Mouse (Mus musculus): ENCODE measurements around the gene Gramd1a.
A peak's percentile ranks its signal among the peaks of the same experiment; 100 is the strongest.

The Gramd1a gene

GRCm38 (mm10) chr7:31155296-31156033, at the start of gene Gramd1a:
Gramd1a (minus strand) TSS chr7:31155896.
- DNase-seq (ENCODE audit: low read depth in 2 of 2, low spot score in 2 of 2), result no peak

GRCm38 (mm10) chr7:31195591-31196307, 40.1 kb upstream of the Gramd1a start:
- DNase-seq (ENCODE audit: low read depth in 2 of 2, low spot score in 2 of 2), result no peak

GRCm38 (mm10) chr7:31184711-31185110, 29.0 kb upstream of the Gramd1a start:
- no peak for DNase-seq (ENCODE audit: low read depth in 2 of 2, low spot score in 2 of 2)

DNA sequence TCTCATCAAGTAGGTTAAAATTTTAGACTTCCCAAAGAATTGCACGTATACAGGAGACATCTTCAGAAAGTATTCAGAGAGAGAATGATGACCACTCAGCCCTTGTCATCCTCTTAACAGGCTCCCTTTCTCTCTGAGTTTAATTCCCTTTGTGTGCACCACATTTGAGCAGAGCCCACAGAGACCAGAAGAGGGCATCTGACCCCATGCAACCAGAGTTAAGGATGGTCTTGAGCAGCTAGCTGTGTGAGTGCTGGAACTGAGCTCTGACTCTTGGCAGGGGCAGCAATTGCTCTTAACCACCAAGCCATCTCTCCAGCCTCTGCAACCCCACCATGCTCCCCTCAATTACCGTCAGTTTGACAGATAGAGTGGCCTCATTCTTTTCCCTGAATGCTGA, 27.2 kb upstream of the Gramd1a start:
- DNase-seq (ENCODE audit: low read depth in 2 of 2, low spot score in 2 of 2), result no peak

GRCm38 (mm10) chr7:31176886-31177763, 21.4 kb upstream of the Gramd1a start:
- peak; percentile 70 to 83 for DNase-seq (ENCODE audit: low read depth in 2 of 2, low spot score in 2 of 2)

DNA sequence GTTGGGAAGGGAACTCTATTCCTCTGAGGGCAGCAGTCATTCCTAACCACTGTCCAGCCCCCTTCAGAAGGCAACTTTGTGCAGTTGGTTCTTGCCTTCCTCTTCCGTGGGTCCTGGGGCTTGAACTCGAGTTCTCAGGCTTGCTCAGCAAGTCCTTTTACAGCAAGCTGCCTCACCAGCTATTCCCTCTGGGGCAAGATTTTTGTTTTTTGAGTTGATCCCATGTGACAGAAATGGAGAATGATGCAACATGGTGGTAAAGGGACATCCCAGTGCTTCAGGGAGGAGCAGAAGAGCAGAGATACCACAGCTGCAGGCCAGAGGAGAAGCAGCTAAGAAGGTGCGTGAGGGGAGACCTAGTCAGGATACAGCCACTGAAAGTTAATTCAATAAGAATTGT, 19.4 kb upstream of the Gramd1a start:
- DNase-seq (ENCODE audit: low read depth in 2 of 2, low spot score in 2 of 2), result no peak

DNA sequence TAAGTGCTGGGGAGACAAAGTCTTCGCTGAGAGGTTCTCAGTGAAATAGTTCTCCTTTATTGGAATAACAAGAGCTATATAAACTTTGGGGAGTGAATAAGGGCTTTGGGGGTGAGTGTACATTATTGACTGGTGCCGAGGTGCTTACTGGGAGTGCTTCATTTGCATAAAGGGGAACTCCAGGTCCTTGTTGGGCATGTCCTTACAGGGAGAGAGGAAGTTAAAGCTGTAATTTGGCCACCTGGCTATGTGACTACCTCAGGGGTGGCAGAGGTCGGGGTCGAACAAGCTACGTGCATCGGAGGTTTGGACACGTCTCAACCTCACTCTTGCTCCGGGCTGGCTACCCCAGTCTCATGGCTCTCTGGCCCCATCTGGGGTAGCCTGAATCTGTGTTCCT, 18.8 kb upstream of the Gramd1a start:
- DNase-seq (ENCODE audit: low read depth in 2 of 2, low spot score in 2 of 2), result no peak

DNA sequence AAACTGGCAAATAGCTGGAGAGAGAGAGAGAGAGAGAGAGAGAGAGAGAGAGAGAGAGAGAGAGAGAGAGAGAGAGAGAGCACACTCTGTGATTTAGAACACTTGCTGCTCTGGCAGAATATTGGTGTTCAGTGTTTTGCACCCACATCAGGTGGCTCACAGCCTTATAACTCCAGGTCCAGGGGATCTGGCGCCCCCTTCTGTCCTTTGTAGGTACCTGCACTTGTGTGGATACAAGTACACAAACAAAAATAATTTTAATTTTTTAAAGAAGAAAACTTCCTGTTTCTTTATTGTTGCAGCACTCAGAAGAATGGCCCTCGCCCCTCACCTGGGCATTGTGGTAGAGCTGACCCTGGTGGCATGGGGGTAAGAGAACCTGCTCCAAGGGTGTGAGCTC, 16.5 kb upstream of the Gramd1a start:
- peak; percentile 71 to 74 for DNase-seq (ENCODE audit: low read depth in 2 of 2, low spot score in 2 of 2)

DNA sequence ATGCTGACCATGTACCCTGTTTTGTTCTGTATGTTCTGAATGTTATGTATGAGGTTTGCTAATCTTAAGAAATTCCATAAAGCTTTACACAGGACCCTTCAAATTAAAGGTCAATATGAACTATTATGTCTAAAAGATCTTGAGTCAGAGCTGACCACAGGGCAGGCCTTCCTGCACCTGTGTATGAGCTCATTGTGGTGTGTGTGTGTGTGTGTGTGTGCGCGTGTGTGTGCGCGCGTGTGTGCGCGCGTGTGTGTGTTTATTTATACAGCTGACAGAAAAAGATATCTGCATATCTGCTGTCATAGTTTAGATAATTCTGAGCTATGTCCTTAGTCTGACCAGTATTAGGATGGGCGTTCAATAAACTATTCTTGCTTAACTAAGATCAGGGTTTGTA, 14.8 kb upstream of the Gramd1a start:
- DNase-seq (ENCODE audit: low read depth in 2 of 2, low spot score in 2 of 2), result no peak

DNA sequence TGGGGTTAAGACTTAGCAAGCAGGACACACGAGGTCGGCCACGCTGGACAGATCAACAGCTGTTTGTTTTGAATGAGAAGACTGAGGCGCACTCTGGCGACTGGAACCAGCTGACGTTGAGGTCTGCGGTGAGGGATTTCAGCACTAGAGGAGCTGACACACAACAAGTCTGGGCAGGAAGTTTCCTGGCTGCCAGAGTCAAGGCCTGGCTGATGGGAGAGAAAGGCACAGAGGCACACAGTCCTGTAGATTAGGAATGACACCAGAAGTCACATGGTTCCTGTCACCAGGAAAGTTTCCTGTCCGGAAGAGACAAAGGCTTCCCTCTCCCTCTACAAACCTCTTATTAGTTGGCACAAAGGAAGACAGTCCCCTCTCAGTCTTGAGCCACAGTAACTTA, 12.7 kb upstream of the Gramd1a start:
- DNase-seq (ENCODE audit: low read depth in 2 of 2, low spot score in 2 of 2), result peak in 1 of 2 experiments; percentile 74

- DNase-seq (ENCODE audit: low read depth in 2 of 2, low spot score in 2 of 2), result no peak
Measured at GRCm38 (mm10) chr7:31164748-31165147, 9.1 kb upstream of the Gramd1a start.

GRCm38 (mm10) chr7:31163666-31164577, 8.2 kb upstream of the Gramd1a start:
- no peak for DNase-seq (ENCODE audit: low read depth in 2 of 2, low spot score in 2 of 2)

DNA sequence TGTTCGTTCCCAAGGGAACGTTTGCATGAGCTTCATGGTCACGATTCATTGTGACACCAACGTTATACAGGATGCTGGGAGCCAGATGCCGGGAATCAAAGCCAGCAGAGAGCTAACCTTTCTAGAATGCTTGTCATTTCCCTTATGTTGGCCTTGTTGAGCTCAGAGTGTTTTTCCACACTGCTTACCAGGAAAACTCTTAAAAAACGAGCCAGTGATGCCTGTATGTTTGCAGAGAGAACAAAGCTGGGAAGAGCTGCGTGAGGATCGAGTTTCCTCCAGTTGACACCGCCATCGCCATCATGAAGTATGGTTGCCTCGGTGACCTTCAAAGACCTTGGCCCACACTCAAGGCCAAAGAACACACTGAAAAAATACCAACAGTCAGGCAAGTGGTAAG, 6.6 kb upstream of the Gramd1a start:
- DNase-seq (ENCODE audit: low read depth in 2 of 2, low spot score in 2 of 2), result no peak

DNA sequence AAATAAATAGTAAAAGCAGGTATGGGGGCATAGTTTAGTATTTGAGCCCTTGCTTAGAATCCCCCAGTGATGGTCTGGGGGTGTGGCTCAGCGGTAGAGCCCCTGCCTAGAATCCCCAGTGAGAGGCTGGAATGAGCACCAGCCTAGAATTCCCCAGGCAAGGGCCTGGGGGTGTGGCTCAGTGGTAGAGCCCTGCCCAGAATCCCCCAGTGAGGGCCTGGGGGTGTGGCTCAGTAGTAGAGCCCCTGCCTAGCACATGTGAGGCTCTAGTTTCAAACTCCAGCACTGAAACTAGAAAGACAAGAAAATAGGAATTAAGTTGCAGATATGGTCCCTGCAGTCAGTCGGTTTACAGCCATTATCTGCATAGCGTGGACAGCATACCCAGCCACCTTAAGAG, 6.1 kb upstream of the Gramd1a start:
- DNase-seq (ENCODE audit: low read depth in 2 of 2, low spot score in 2 of 2), result no peak

DNA sequence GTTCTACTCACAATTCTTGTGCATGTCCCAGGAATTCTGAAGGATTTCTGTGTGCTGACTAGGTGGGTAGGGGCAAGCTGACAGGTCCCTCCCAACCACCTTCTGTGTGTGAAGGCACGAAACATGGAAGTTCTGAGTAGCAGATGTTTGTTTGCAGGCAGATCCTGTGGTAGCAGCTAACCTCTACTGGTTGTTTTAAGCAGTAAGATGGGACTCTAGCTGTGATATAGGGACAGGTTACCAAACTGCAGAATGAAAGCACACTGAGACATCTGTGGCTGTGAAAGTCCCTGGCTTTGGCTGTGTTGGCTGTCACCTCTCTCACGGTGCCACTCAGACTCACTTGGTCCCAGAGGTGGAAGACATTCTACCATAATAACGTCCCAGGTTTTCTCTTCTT, 5.5 kb upstream of the Gramd1a start:
- DNase-seq (ENCODE audit: low read depth in 2 of 2, low spot score in 2 of 2), result peak; percentile 48 to 59

- peak in 1 of 2 experiments; percentile 56 for DNase-seq (ENCODE audit: low read depth in 2 of 2, low spot score in 2 of 2)
Measured at GRCm38 (mm10) chr7:31160763-31161162, 5.1 kb upstream of the Gramd1a start.

DNA sequence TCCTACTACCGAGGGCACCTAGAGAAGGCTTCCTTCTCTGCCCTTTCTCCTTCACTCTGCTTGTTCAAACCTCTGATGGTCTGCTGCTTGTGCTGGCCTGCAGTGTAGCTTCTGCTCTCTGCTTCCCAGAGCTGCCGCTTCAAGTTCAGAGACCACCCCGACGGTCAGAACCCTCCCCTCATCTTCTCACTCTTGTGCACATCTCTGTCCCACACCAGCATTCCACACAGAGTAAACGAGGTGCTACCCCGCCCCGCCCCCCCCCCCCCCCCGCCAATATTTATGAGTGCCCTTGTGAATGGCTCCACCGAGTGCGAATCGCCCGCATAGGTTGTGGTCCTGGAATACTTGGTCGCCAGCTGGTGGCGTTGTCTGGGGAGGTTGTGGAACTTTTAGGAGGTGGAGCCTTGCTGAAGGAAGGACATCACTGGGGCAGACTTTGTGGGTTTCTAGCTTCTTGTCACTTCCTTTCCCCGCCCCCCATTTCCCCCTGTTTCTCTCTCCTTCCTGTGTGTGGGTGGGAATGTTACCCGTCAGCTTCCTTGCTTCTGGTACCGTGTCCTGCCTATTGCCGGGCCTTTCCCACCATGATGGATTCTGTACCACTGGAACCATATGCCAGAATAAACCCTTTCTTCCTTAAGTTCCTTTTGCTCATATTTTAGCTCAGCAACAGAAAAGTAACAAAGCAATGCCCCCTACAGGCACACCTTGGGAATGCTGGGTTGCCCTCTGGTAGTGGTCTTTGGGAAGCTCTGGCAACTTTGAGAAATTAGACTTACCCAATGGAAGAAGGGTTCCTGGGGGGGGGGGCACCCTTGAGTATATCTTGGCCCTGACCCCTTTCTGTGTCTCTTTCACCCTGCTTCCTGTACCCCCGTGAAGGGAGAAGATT, 585 bp upstream of the Gramd1a start:
- DNase-seq (ENCODE audit: low read depth in 2 of 2, low spot score in 2 of 2), result peak; percentile 52 to 72

DNA sequence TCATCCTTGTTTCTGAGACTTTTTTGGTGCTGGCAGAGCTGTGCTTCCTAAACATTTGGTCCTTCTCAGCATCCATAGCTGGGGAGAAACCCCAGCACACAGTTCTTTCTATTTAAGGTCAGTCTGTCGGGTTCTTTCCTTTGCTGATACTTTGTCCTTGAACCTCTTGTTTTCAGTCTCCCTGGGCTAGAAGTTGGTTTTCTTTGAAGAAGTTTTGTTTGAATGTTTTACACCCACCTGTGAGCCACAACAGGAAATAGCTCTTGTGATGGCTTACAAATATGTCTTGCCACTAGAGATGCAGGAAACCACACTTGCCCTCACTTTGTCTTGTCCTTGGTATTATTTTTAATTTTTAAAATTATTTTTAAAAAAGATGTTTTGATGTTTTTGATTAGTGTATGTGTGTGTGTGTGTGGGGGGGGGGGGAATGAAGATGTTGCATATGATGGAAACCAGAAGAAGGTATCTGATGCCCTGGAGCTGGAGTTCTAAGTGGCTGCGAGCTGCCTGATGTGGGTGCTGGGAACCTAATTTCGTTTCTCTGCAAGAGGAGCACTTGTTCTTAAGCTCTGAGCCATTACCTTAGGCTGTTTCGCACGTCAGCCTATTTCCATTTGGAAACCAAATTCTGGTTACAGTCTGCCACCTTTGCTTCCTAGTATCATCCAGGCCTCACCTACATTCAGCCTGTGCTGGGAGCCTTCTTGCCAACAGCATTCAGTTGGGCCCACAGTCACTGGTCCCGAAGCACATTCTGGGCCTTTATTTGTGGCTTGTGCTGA, 2.0 kb downstream of the Gramd1a start:
- peak; percentile 51 to 68 for DNase-seq (ENCODE audit: low read depth in 2 of 2, low spot score in 2 of 2)

All from CD8-positive naive resting alpha-beta T cell, adult 2 months (primary cell).